Mouse (Mus musculus) heart, adult 2 months (tissue): ENCODE measurements around the gene Aen.

Source experiments
- EP300 ChIP-seq: fragments of 200-500 bp; IDR thresholded peaks from 2 replicates; pipeline ENCODE4 v1.6.1; 2011; ENCODE audit warnings: low read depth, low read length, control low read depth; ENCODE audit not compliant: insufficient read depth
- POLR2A ChIP-seq: fragments of 200-500 bp; IDR thresholded peaks from 2 replicates; pipeline ENCODE4 v1.6.1; 2011; ENCODE audit warnings: mild to moderate bottlenecking, low read depth, low read length, control low read depth; ENCODE audit not compliant: insufficient read depth

DNA sequence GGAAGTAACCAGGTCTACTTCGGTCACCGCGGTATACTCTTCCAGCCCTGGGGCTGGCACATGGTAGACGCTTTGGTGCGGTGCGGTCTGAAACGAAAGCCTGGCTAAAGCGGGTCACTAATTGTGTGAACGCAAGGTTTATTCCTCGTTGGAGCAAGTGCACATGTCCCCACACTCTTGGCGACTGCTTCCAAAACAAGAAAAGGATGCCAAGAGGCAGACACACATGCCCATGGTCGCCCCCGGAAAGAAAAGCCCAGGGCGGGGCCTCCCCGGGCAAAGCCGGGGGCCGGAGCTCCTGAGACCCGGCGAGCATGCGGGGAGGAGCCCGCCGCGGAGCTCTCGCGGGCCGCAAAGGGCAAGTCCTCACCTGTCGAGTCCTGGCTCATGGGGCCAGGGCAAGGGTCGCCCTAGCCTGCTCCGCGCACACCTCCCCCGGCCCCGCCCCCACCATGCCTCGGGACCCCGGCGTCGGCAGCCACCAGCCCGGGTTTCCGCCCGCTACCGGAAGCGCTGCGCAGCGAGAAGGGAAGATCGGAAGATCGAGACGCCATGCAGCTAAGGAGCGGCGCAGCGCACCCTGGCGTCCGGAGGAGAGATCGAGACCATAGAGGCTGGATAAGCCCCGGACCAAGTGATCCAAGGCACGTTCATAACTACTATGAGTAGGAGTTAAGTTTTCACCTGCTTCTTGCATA, 48.8 kb upstream of the Aen start, which contains the start of gene Det1:
- TF ChIP-seq EP300: peak; percentile 43; the same call in 1 of the 2 replicates
- TF ChIP-seq POLR2A: no peak
